Mouse (Mus musculus) stomach, embryonic 16.5 days (tissue): Measurements from ENCODE around the gene Prkch. TPM values are rescaled to one million over a fixed set of nuclear protein-coding genes. Genes with fewer than 3 reads are reported as not detected.

Experiments
- ATAC-seq: fragments of 200-750 bp; cut with Nextera tagmentation; 2 replicates; pipeline ENCODE4 v1.8.0; 2017; ENCODE audit warnings: moderate number of reproducible peaks, moderate TSS enrichment; ENCODE audit not compliant: insufficient read depth, low FRiP score
- H3K27ac ChIP-seq: fragments of 300-500 bp; sonication (generic); 2 replicates; pipeline ENCODE4 v1.5.1; 2014; ENCODE audit warnings: low read length
- H3K27me3 ChIP-seq: fragments of 300-500 bp; sonication (generic); 2 replicates; pipeline ENCODE4 v1.6.1; 2014; ENCODE audit warnings: low read length, control low read depth, mixed read lengths; ENCODE audit not compliant: control insufficient read depth, insufficient read depth
- H3K36me3 ChIP-seq: fragments of 300-500 bp; sonication (generic); 2 replicates; pipeline ENCODE4 v1.6.1; 2014; ENCODE audit warnings: low read length; ENCODE audit not compliant: control insufficient read depth, insufficient read depth
- H3K4me1 ChIP-seq: fragments of 300-500 bp; sonication (generic); 2 replicates; pipeline ENCODE4 v1.6.1; 2014; ENCODE audit warnings: low read length, control low read depth, mixed read lengths; ENCODE audit not compliant: control insufficient read depth, insufficient read depth
- H3K4me2 ChIP-seq: fragments of 300-500 bp; sonication (generic); 2 replicates; pipeline ENCODE4 v1.6.1; 2014; ENCODE audit warnings: low read depth, low read length, mixed read lengths
- H3K4me3 ChIP-seq: fragments of 300-500 bp; sonication (generic); replicated peaks from 2 replicates; pipeline ENCODE4 v1.5.1; 2014; ENCODE audit warnings: mild to moderate bottlenecking, low read length
- H3K9ac ChIP-seq: fragments of 300-500 bp; sonication (generic); 2 replicates; pipeline ENCODE4 v1.6.1; 2014; ENCODE audit warnings: low read length
- H3K9me3 ChIP-seq: fragments of 300-500 bp; sonication (generic); replicated peaks from 2 replicates; pipeline ENCODE4 v1.6.1; 2016; ENCODE audit warnings: low read length, control low read depth; ENCODE audit not compliant: control insufficient read depth
- WGBS: fragments of 180-500 bp; shearing (Covaris S2); extraction: QIAGEN DNeasy Blood & Tissue Kit; methylation state at CpG from one replicate; pipeline ENCODE4 v1.1.7; 2014; 5-methylcytosine and 5-hydroxymethylcytosine counted together
- polyA plus RNA-seq: library from polyadenylated mRNA; unstranded; fragments of >200 nt; fragmentation: Nextera tagmentation; extraction: Ambion mirVana; gene quantifications from 2 replicates; pipeline ENCODE4 v1.2.1, GENCODE M21; 2015

Prkch gene
- polyA plus RNA-seq, 1 experiment from 2014 or later: 9.8 TPM

GRCm38 (mm10) chr12:73694690-73695089, 110.1 kb downstream of the Prkch start:
- H3K9ac ChIP-seq: no peak overlapping the region
- no peak overlapping the region for H3K4me2 ChIP-seq
- no peak overlapping the region for H3K4me3 ChIP-seq
- no peaks in the 10 kb centered on the region for H3K36me3 ChIP-seq
- 44% methylated on average over 13 of the region's 13 CpGs for WGBS
- H3K9me3 ChIP-seq: no peaks in the 10 kb centered on the region
- no peak overlapping the region for H3K27ac ChIP-seq
- H3K27me3 ChIP-seq: no peaks in the 10 kb centered on the region
- no peaks in the 10 kb centered on the region for H3K4me1 ChIP-seq
- ATAC-seq: peak; percentile 66; the same call in 1 of the 2 replicates

DNA sequence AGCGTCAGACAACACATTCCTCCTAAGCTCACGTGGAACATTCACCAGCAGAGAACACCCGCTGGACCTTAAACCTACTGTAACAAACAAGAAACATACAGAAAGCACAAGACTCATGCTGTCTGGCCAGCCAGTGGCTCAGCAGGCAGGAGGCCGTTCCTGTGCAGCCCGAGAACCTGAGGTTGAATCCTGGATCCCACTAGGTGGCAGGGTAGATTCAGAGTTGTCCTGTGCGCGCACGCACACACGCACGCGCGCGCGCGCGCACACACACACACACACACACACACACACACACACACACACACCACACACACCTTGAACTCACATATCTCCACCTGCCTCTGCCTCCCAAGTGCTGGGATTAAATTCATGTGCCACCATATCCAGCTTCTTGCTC, 110.5 kb downstream of the Prkch start:
- no peak for ATAC-seq
- Histone ChIP-seq H3K9ac (no peak overlapping the region), H3K4me1 (no peaks in the 10 kb centered on the region), H3K36me3 (no peaks in the 10 kb centered on the region), H3K27ac (no peak overlapping the region), H3K27me3 (no peaks in the 10 kb centered on the region), H3K4me2 (no peak overlapping the region), H3K9me3 (no peaks in the 10 kb centered on the region), H3K4me3 (no peak overlapping the region)
- 79% methylated on average over 16 of the region's 16 CpGs for WGBS

- no peaks in the 10 kb centered on the region for H3K36me3 ChIP-seq
- no peaks in the 10 kb centered on the region; the same call in 1 of the 2 replicates for H3K4me1 ChIP-seq
- H3K9ac ChIP-seq: no peak overlapping the region
- no peak overlapping the region for H3K27ac ChIP-seq
- no peak overlapping the region for H3K4me3 ChIP-seq
- H3K9me3 ChIP-seq: no peaks in the 10 kb centered on the region
- no peaks in the 10 kb centered on the region for H3K27me3 ChIP-seq
- WGBS: 71% methylated on average over 4 of the region's 4 CpGs
- H3K4me2 ChIP-seq: no peak overlapping the region
- ATAC-seq: no peak
Measured at GRCm38 (mm10) chr12:73696084-73696483, 111.5 kb downstream of the Prkch start.

GRCm38 (mm10) chr12:73696946-73697345, 112.3 kb downstream of the Prkch start:
- no peaks in the 10 kb centered on the region for H3K27me3 ChIP-seq
- no peak overlapping the region for H3K27ac ChIP-seq
- 84% methylated on average over 4 of the region's 4 CpGs for WGBS

GRCm38 (mm10) chr12:73698436-73698835, 113.8 kb downstream of the Prkch start:
- no peak overlapping the region for H3K4me3 ChIP-seq
- no peaks in the 10 kb centered on the region for H3K36me3 ChIP-seq

More at GRCm38 (mm10) chr12:73696946-73697345, 112.3 kb downstream of the Prkch start:
- Histone ChIP-seq H3K4me3 (no peak overlapping the region), H3K9ac (no peak overlapping the region), H3K36me3 (no peaks in the 10 kb centered on the region), H3K4me2 (no peak overlapping the region), H3K4me1 (no peaks in the 10 kb centered on the region; the same call in 1 of the 2 replicates), H3K9me3 (no peaks in the 10 kb centered on the region)
- no peak for ATAC-seq

GRCm38 (mm10) chr12:73698841-73699240, 114.2 kb downstream of the Prkch start:
- ATAC-seq: no peak
- H3K27me3 ChIP-seq: no peaks in the 10 kb centered on the region
- H3K36me3 ChIP-seq: no peaks in the 10 kb centered on the region
- H3K4me3 ChIP-seq: no peak overlapping the region
- H3K9me3 ChIP-seq: no peaks in the 10 kb centered on the region
- H3K4me2 ChIP-seq: no peak overlapping the region
- no peak overlapping the region for H3K9ac ChIP-seq
- no peak overlapping the region for H3K27ac ChIP-seq
- 83% methylated on average over 8 of the region's 8 CpGs for WGBS
- no peaks in the 10 kb centered on the region; the same call in 1 of the 2 replicates for H3K4me1 ChIP-seq

More at GRCm38 (mm10) chr12:73698436-73698835, 113.8 kb downstream of the Prkch start:
- H3K9ac ChIP-seq: no peak overlapping the region
- no peak overlapping the region for H3K27ac ChIP-seq
- no peaks in the 10 kb centered on the region for H3K9me3 ChIP-seq
- ATAC-seq: no peak
- no peak overlapping the region for H3K4me2 ChIP-seq
- H3K27me3 ChIP-seq: no peaks in the 10 kb centered on the region
- WGBS: 84% methylated on average over 5 of the region's 5 CpGs
- no peaks in the 10 kb centered on the region; the same call in 1 of the 2 replicates for H3K4me1 ChIP-seq

DNA sequence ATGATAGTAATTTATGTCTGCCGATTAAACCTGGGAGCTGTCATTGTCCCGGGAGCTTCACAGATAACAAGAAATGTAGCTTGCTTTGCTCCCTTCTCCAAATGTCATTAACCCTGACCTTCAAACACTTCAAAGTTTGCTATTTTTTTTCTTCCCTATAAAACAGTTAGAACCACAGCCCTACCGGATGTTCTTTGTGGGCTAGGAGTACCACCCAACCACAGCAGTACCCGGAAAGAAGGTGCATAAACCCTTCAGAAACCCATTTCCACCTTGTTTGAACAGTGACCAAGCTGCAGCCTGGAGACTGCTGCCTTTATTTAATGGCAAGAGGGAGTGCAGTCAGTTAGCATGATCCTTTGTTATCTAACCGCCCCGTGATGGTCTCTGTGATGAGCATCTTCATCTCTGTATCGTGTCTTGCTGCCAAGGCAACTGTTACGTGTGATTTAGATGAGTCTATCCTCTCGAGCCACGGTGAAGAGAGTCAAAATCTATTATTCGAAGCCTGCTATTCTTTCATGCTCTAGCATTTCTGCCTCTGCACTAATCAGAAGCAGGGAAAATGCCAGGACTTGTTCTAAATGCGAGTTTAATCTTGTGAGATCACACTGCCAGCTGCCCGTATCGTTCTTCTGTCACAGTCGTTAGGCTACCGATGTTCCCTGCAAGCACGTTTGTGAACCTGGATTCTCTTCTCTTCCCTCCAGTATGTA, 115.0 kb downstream of the Prkch start:
- 73% methylated on average over 17 of the region's 17 CpGs for WGBS
- no peak overlapping the region for H3K4me2 ChIP-seq

DNA sequence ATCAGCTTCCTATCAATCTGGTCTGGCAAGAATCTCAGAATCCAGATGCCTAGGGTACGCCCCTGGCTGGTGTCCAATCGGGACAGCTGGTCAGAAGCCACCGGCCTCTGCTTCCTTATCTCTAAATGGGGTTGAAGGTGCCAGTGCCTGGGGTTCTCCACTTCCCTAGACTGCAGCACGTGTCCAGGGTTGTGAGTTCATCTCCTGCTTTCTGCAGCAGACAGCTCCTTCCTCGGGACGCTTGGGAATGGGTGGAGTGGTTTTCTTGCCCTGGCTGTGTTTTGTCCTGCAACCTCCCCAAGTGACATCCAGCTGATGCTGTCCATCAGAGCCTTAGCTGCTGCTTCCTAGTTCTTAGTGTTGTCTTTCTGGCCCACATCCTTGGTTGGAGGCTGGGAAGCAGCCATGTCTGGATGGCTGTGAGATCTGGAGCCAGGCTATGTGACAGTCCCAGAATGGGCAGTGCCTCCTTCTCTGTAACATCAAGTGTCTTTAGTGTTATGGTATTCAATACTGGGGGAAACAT, 116.0 kb downstream of the Prkch start:
- no peak overlapping the region for H3K4me2 ChIP-seq
- 46% methylated on average over 6 of the region's 6 CpGs for WGBS
- no peak overlapping the region for H3K9ac ChIP-seq
- no peaks in the 10 kb centered on the region for H3K36me3 ChIP-seq
- H3K27ac ChIP-seq: no peak overlapping the region
- no peak for ATAC-seq
- H3K9me3 ChIP-seq: no peaks in the 10 kb centered on the region
- no peaks in the 10 kb centered on the region for H3K27me3 ChIP-seq
- no peak overlapping the region for H3K4me3 ChIP-seq
- H3K4me1 ChIP-seq: no peaks in the 10 kb centered on the region; the same call in 1 of the 2 replicates

More for the DNA sequence above, 115.0 kb downstream of the Prkch start:
- no peak overlapping the region for H3K4me3 ChIP-seq
- H3K9ac ChIP-seq: no peak overlapping the region
- no peaks in the 10 kb centered on the region for H3K36me3 ChIP-seq
- no peaks in the 10 kb centered on the region for H3K27me3 ChIP-seq
- H3K27ac ChIP-seq: no peak overlapping the region
- no peak for ATAC-seq
- no peaks in the 10 kb centered on the region; the same call in 1 of the 2 replicates for H3K4me1 ChIP-seq
- H3K9me3 ChIP-seq: no peaks in the 10 kb centered on the region

DNA sequence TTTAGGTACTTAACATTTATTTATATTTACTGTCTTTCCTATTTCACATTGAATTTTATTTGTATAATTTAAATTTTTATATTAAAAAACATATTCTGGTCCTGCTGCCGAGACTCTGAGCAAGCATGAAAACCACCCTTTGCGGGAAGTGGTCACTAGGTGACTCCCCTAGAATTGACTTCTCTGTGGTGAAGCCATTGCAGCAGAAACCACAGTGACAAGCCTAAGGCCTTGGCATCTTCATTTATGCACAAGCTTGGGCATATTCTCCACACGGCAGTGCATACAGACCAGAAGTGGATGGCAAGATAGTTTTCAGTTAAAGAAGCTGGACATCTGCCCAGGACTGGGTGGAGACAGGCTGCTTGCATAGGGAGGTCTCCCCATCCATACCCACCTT, 117.4 kb downstream of the Prkch start:
- Histone ChIP-seq H3K27me3 (no peaks in the 10 kb centered on the region), H3K4me2 (no peak overlapping the region), H3K4me3 (no peak overlapping the region), H3K9me3 (no peaks in the 10 kb centered on the region), H3K9ac (no peak overlapping the region), H3K27ac (no peak overlapping the region), H3K36me3 (no peaks in the 10 kb centered on the region), H3K4me1 (no peaks in the 10 kb centered on the region; the same call in 1 of the 2 replicates)
- WGBS: 84% methylated on average over 3 of the region's 3 CpGs
- no peak for ATAC-seq
